Mouse (Mus musculus): ENCODE measurements at regions not wholly inside any gene's neighbourhood (a gene's known extent, or its start where the extent isn't known, plus 50 kb on each side); places are given as distances from the start of the nearest gene placed in this dataset.

- no peaks in the 10 kb centered on the region for H3K27me3 ChIP-seq (ENCODE audit: control insufficient read depth in 1 of 2, insufficient read depth in 2 of 2, low read length in 2 of 2)
- no peaks in the 10 kb centered on the region for H3K4me1 ChIP-seq (ENCODE audit: control insufficient read depth in 1 of 2, insufficient read depth in 2 of 2, low read length in 2 of 2)
- no peak overlapping the region for H3K4me3 ChIP-seq (ENCODE audit: control insufficient read depth in 1 of 2, insufficient read depth in 1 of 2, low read depth in 2 of 2, low read length in 2 of 2)
- H3K9me3 ChIP-seq (replicated peaks; ENCODE audit: insufficient read depth, low read length), result no peaks in the 10 kb centered on the region
- no peak for DNase-seq (ENCODE audit: low read depth, low spot score)
- no peak overlapping the region for H3K9ac ChIP-seq (ENCODE audit: control insufficient read depth, low read depth, low read length, poor library complexity, severe bottlenecking)
- TF ChIP-seq TBP (IDR thresholded peaks at IDR 0.05; ENCODE audit: low read depth, low read length) (no peak), HCFC1 (IDR thresholded peaks at IDR 0.05; ENCODE audit: low read depth, low read length) (no peak), POLR2AphosphoS5 (IDR thresholded peaks at IDR 0.05; ENCODE audit: borderline replicate concordance, low read depth, low read length) (no peak), SIN3A (IDR thresholded peaks at IDR 0.05; ENCODE audit: low read length) (no peak)
- no peaks in the 10 kb centered on the region for H3K36me3 ChIP-seq (ENCODE audit: control insufficient read depth in 1 of 2, insufficient read depth in 2 of 2, low read length in 2 of 2)
- no peaks in the 10 kb centered on the region for H3K79me2 ChIP-seq (ENCODE audit: control insufficient read depth, insufficient read depth, low read length, poor library complexity)
- no peak overlapping the region for H3K27ac ChIP-seq (ENCODE audit: control insufficient read depth, low read depth, low read length)
Observed at GRCm38 (mm10) chr6:104984144-104984543, 491.6 kb downstream of the Cntn6 start.

GRCm38 (mm10) chr6:104989863-104990262 lies 497.3 kb downstream of the Cntn6 start:
- H3K4me3 ChIP-seq (ENCODE audit: control insufficient read depth in 1 of 2, insufficient read depth in 1 of 2, low read depth in 2 of 2, low read length in 2 of 2), result no peak overlapping the region
- no peaks in the 10 kb centered on the region for H3K9me3 ChIP-seq (replicated peaks; ENCODE audit: insufficient read depth, low read length)
- DNase-seq (ENCODE audit: low read depth, low spot score), result no peak
- no peaks in the 10 kb centered on the region for H3K36me3 ChIP-seq (ENCODE audit: control insufficient read depth in 1 of 2, insufficient read depth in 2 of 2, low read length in 2 of 2)
- TF ChIP-seq RAD21 (IDR thresholded peaks at IDR 0.05; ENCODE audit: low read depth, low read length), result no peak
- no peak for TF ChIP-seq SMC3 (IDR thresholded peaks at IDR 0.05; ENCODE audit: low read depth, low read length)
- no peaks in the 10 kb centered on the region for H3K79me2 ChIP-seq (ENCODE audit: control insufficient read depth, insufficient read depth, low read length, poor library complexity)
- no peaks in the 10 kb centered on the region for H3K4me1 ChIP-seq (ENCODE audit: control insufficient read depth in 1 of 2, insufficient read depth in 2 of 2, low read length in 2 of 2)
- H3K27me3 ChIP-seq (ENCODE audit: control insufficient read depth in 1 of 2, insufficient read depth in 2 of 2, low read length in 2 of 2), result no peaks in the 10 kb centered on the region
- no peak overlapping the region for H3K9ac ChIP-seq (ENCODE audit: control insufficient read depth, low read depth, low read length, poor library complexity, severe bottlenecking)
- no peak overlapping the region for H3K27ac ChIP-seq (ENCODE audit: control insufficient read depth, low read depth, low read length)

- no peaks in the 10 kb centered on the region for H3K27me3 ChIP-seq (ENCODE audit: control insufficient read depth in 1 of 2, insufficient read depth in 2 of 2, low read length in 2 of 2)
- no peaks in the 10 kb centered on the region for H3K4me1 ChIP-seq (ENCODE audit: control insufficient read depth in 1 of 2, insufficient read depth in 2 of 2, low read length in 2 of 2)
- TF ChIP-seq ZNF384 (IDR thresholded peaks at IDR 0.05; ENCODE audit: low read depth, low read length), result no peak
- H3K27ac ChIP-seq (ENCODE audit: control insufficient read depth, low read depth, low read length), result no peak overlapping the region
- no peaks in the 10 kb centered on the region for H3K9me3 ChIP-seq (replicated peaks; ENCODE audit: insufficient read depth, low read length)
- no peaks in the 10 kb centered on the region for H3K36me3 ChIP-seq (ENCODE audit: control insufficient read depth in 1 of 2, insufficient read depth in 2 of 2, low read length in 2 of 2)
- H3K4me3 ChIP-seq (ENCODE audit: control insufficient read depth in 1 of 2, insufficient read depth in 1 of 2, low read depth in 2 of 2, low read length in 2 of 2), result no peak overlapping the region
- no peaks in the 10 kb centered on the region for H3K79me2 ChIP-seq (ENCODE audit: control insufficient read depth, insufficient read depth, low read length, poor library complexity)
- no peak overlapping the region for H3K9ac ChIP-seq (ENCODE audit: control insufficient read depth, low read depth, low read length, poor library complexity, severe bottlenecking)
- DNase-seq (ENCODE audit: low read depth, low spot score), result no peak
Observed at GRCm38 (mm10) chr6:104990366-104990765, 497.8 kb downstream of the Cntn6 start.

GRCm38 (mm10) chr6:104999601-105000000 lies 507.0 kb downstream of the Cntn6 start:
- no peak overlapping the region for H3K9ac ChIP-seq (ENCODE audit: control insufficient read depth, low read depth, low read length, poor library complexity, severe bottlenecking)
- no peak overlapping the region for H3K27ac ChIP-seq (ENCODE audit: control insufficient read depth, low read depth, low read length)
- H3K27me3 ChIP-seq (ENCODE audit: control insufficient read depth in 1 of 2, insufficient read depth in 2 of 2, low read length in 2 of 2), result no peaks in the 10 kb centered on the region
- H3K4me3 ChIP-seq (ENCODE audit: control insufficient read depth in 1 of 2, insufficient read depth in 1 of 2, low read depth in 2 of 2, low read length in 2 of 2), result no peak overlapping the region
- H3K9me3 ChIP-seq (replicated peaks; ENCODE audit: insufficient read depth, low read length), result no peaks in the 10 kb centered on the region
- no peaks in the 10 kb centered on the region for H3K4me1 ChIP-seq (ENCODE audit: control insufficient read depth in 1 of 2, insufficient read depth in 2 of 2, low read length in 2 of 2)
- H3K36me3 ChIP-seq (ENCODE audit: control insufficient read depth in 1 of 2, insufficient read depth in 2 of 2, low read length in 2 of 2), result no peaks in the 10 kb centered on the region
- no peaks in the 10 kb centered on the region for H3K79me2 ChIP-seq (ENCODE audit: control insufficient read depth, insufficient read depth, low read length, poor library complexity)
- DNase-seq (ENCODE audit: low read depth, low spot score), result no peak
- TF ChIP-seq TCF12 (IDR thresholded peaks at IDR 0.05; ENCODE audit: low read depth, low read length) (no peak), USF2 (IDR thresholded peaks at IDR 0.05; ENCODE audit: borderline replicate concordance in 1 of 2, insufficient read depth in 1 of 2, low read depth in 1 of 2, low read length in 2 of 2) (no peak), ZKSCAN1 (IDR thresholded peaks at IDR 0.05; ENCODE audit: low read depth, low read length) (no peak), CHD1 (IDR thresholded peaks at IDR 0.05; ENCODE audit: low read depth, low read length) (no peak), GATA1 (IDR thresholded peaks at IDR 0.05; ENCODE audit: low read depth, low read length) (no peak), POLR2AphosphoS5 (IDR thresholded peaks at IDR 0.05; ENCODE audit: borderline replicate concordance, low read depth, low read length) (no peak), USF1 (IDR thresholded peaks at IDR 0.05; ENCODE audit: low read depth, low read length) (no peak), BHLHE40 (IDR thresholded peaks at IDR 0.05; ENCODE audit: borderline replicate concordance, low read depth, low read length) (no peak), MXI1 (IDR thresholded peaks at IDR 0.05; ENCODE audit: low read depth, low read length) (no peak), CTCF (IDR thresholded peaks at IDR 0.05 in 2 of 3, conservative IDR thresholded peaks at IDR 0.05 in 1 of 3; ENCODE audit: control insufficient read depth in 1 of 3, insufficient read depth in 1 of 3, low read depth in 2 of 3, low read length in 3 of 3, poor library complexity in 1 of 3, severe bottlenecking in 1 of 3) (no peak), JUND (IDR thresholded peaks at IDR 0.05; ENCODE audit: low read depth, low read length) (no peak), KAT2A (conservative IDR thresholded peaks at IDR 0.05; ENCODE audit: low read depth, low read length) (no peak), NRF1 (IDR thresholded peaks at IDR 0.05; ENCODE audit: insufficient read depth, low read depth, low read length, poor library complexity, severe bottlenecking) (no peak), ZMIZ1 (IDR thresholded peaks at IDR 0.05; ENCODE audit: low read depth, low read length) (no peak), MAZ (IDR thresholded peaks at IDR 0.05; ENCODE audit: low read depth, low read length) (no peak), CHD2 (IDR thresholded peaks at IDR 0.05; ENCODE audit: low read length) (no peak)
